21 mouse cellular contexts compared by ENCODE assay signal in genomic region chr7:138196139-138196538, GRCm38 (mm10).
A peak's percentile ranks its signal among the peaks of the same experiment; 100 is the strongest.
DNase-seq lines count a peak whose midpoint lies in the region; ATAC-seq lines count a peak whose summit lies in the region.
"Had no signal": no experiment of that assay in that cellular context is flagged by ENCODE, and none has a peak within 500 bp of the region (broad histone marks: within the 10 kb centered on the region; RNA-seq: fewer than 3 reads in every experiment).

No protein-coding gene starts in this region.

- no peak overlapping the region for H3K4me3 ChIP-seq in liver, embryonic 12.5 days
- H3K4me3 ChIP-seq in liver, embryonic 16.5 days (ENCODE audit: low read depth, low read length) = no peak overlapping the region
- H3K4me3 ChIP-seq: embryonic facial prominence, embryonic 10.5 days; embryonic facial prominence, embryonic 12.5 days had no signal

- no peaks in the 10 kb centered on the region for H3K36me3 ChIP-seq in liver, embryonic 12.5 days
- H3K36me3 ChIP-seq in liver, embryonic 16.5 days (ENCODE audit: control insufficient read depth, insufficient read depth) = no peaks in the 10 kb centered on the region
- H3K36me3 ChIP-seq: embryonic facial prominence, embryonic 10.5 days; embryonic facial prominence, embryonic 12.5 days had no signal

- ATAC-seq in liver, embryonic 12.5 days = 0 out of 2 replicates have a peak, but pooled peaks have one; percentile 24
- peak; percentile 39; the same call in 1 of the 2 replicates for ATAC-seq in common myeloid progenitor, adult 5-6 weeks (replicated peaks; ENCODE audit: low read depth, poor library complexity, severe bottlenecking)
- peak; percentile 32; the same call in 1 of the 2 replicates for ATAC-seq in liver, embryonic 16.5 days (ENCODE audit: low read depth)
- ATAC-seq in megakaryocyte progenitor cell, adult 5-6 weeks (replicated peaks; ENCODE audit: poor library complexity) = peak; percentile 54
- ATAC-seq: activated CD4-positive, CD25-positive, alpha-beta regulatory T cell, adult 4 months; forebrain, embryonic 14.5 days; forebrain, embryonic 16.5 days had no signal

- H3K4me1 ChIP-seq in liver, embryonic 12.5 days = no peaks in the 10 kb centered on the region
- H3K4me1 ChIP-seq in liver, embryonic 16.5 days (ENCODE audit: control insufficient read depth, low read depth, low read length) = no peaks in the 10 kb centered on the region
- H3K4me1 ChIP-seq: embryonic facial prominence, embryonic 10.5 days; embryonic facial prominence, embryonic 12.5 days had no signal

- no peaks in the 10 kb centered on the region for H3K9me3 ChIP-seq in liver, embryonic 12.5 days (replicated peaks)
- H3K9me3 ChIP-seq in liver, embryonic 16.5 days (replicated peaks; ENCODE audit: control insufficient read depth, low read length) = no peaks in the 10 kb centered on the region
- H3K9me3 ChIP-seq: embryonic facial prominence, embryonic 10.5 days; embryonic facial prominence, embryonic 12.5 days had no signal

- no peak overlapping the region for H3K27ac ChIP-seq in liver, embryonic 12.5 days
- no peak overlapping the region for H3K27ac ChIP-seq in liver, embryonic 16.5 days (ENCODE audit: low read length)
- H3K27ac ChIP-seq: embryonic facial prominence, embryonic 10.5 days; embryonic facial prominence, embryonic 12.5 days had no signal

- WGBS in liver, embryonic 12.5 days (ENCODE audit: insufficient replicate concordance) = 32% methylated on average over 2 of the region's 2 CpGs
- WGBS in liver, embryonic 16.5 days (ENCODE audit: insufficient replicate concordance) = 42% methylated on average over 2 of the region's 2 CpGs

- no peak for DNase-seq in liver
- no peak for DNase-seq in right cerebral cortex, postnatal 4 days
- DNase-seq in gastrocnemius, adult 8-10 months (ENCODE audit: low spot score in 2 of 2) = no peak
- no peak for DNase-seq in layer of hippocampus, adult 9-10 months (ENCODE audit: low spot score)
- DNase-seq: adrenal gland, adult 8-10 months; adrenal gland, postnatal 14 days; cerebellum, adult 11 months; cerebellum, adult 18-20 months; cerebellum, adult 8-10 months; cerebellum, adult 9-11 months; cerebellum, postnatal 14 days; cerebellum, postnatal 36 days had no signal

- no peaks in the 10 kb centered on the region for H3K27me3 ChIP-seq in liver, embryonic 12.5 days (replicated peaks)
- H3K27me3 ChIP-seq in liver, embryonic 16.5 days (ENCODE audit: control insufficient read depth, insufficient read depth, low read depth, low read length) = no peaks in the 10 kb centered on the region

- no peak overlapping the region for H3K4me2 ChIP-seq in liver, embryonic 12.5 days
- no peak overlapping the region for H3K4me2 ChIP-seq in liver, embryonic 16.5 days (ENCODE audit: low read depth, low read length)
- H3K4me2 ChIP-seq: embryonic facial prominence, embryonic 12.5 days had no signal

- H3K9ac ChIP-seq in liver, embryonic 12.5 days = no peak overlapping the region
- no peak overlapping the region for H3K9ac ChIP-seq in liver, embryonic 16.5 days (ENCODE audit: low read depth, low read length)
- H3K9ac ChIP-seq: embryonic facial prominence, embryonic 12.5 days had no signal
